Mouse (Mus musculus) lung, embryonic 15.5 days (tissue): Measurements from ENCODE around the gene Slc5a1. TPM values are rescaled to one million over a fixed set of nuclear protein-coding genes. Genes with fewer than 3 reads are reported as not detected.

Experiments used
- ATAC-seq: fragments of 200-750 bp; cut with Nextera tagmentation; 2 replicates; pipeline ENCODE4 v1.8.0; 2017; ENCODE audit warnings: moderate number of reproducible peaks, borderline replicate concordance; ENCODE audit not compliant: low FRiP score, low TSS enrichment; ENCODE audit errors: extremely low read depth
- H3K27ac ChIP-seq: fragments of 300-500 bp; sonication (generic); 2 replicates; pipeline ENCODE4 v1.5.1; 2015; ENCODE audit warnings: moderate library complexity, mild to moderate bottlenecking, inconsistent platforms
- H3K27me3 ChIP-seq: fragments of 300-500 bp; sonication (generic); 2 replicates; pipeline ENCODE4 v1.6.1; 2015; ENCODE audit warnings: inconsistent platforms
- H3K36me3 ChIP-seq: fragments of 300-500 bp; sonication (generic); 2 replicates; pipeline ENCODE4 v1.6.1; 2015; ENCODE audit warnings: inconsistent platforms
- H3K4me1 ChIP-seq: fragments of 300-500 bp; sonication (generic); 2 replicates; pipeline ENCODE4 v1.6.1; 2015; ENCODE audit warnings: inconsistent platforms
- H3K4me2 ChIP-seq: fragments of 300-500 bp; sonication (generic); 2 replicates; pipeline ENCODE4 v1.6.1; 2015; ENCODE audit warnings: inconsistent platforms, mild to moderate bottlenecking, moderate library complexity
- H3K4me3 ChIP-seq: fragments of 300-500 bp; sonication (generic); 2 replicates; pipeline ENCODE4 v1.5.1; 2015; ENCODE audit warnings: mild to moderate bottlenecking, inconsistent platforms
- H3K9ac ChIP-seq: fragments of 300-500 bp; sonication (generic); 2 replicates; pipeline ENCODE4 v1.6.1; 2015; ENCODE audit warnings: inconsistent platforms
- H3K9me3 ChIP-seq: fragments of 300-500 bp; sonication (generic); 2 replicates; pipeline ENCODE4 v1.6.1; 2016; ENCODE audit warnings: inconsistent platforms
- WGBS: fragments of 180-500 bp; shearing (Covaris S2); methylation state at CpG from one replicate; pipeline ENCODE4 v1.1.7; 2015; 5-methylcytosine and 5-hydroxymethylcytosine counted together
- polyA plus RNA-seq: library from polyadenylated mRNA; unstranded; fragments of >200 nt; fragmentation: Nextera tagmentation; extraction: Ambion mirVana; gene quantifications from 2 replicates; pipeline ENCODE4 v1.2.1, GENCODE M21; 2015

Slc5a1 gene
- polyA plus RNA-seq = 0.14 and 0.22 TPM in 2 replicates

DNA sequence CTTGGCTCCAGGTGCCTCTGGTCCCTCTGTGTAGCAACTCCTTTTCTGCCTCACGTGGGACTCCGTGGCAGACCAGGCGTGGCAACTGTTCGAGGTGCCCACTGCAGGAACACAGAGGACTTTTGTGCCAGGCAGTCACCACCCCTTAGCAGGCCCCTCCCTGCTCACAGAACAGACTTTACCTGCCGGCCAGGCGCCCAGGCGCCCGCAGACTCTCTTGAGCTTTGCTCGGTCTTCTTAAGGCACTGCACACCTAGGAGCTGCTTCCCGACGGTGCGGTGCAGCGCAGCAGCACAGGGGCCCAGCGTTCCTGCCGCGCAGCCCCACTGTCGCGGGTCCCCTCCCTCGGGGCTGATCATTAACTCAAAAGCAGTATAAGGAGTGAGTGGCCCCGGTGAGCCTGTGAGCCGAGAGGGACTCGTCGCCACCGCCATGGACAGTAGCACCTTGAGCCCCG, at the start of gene Slc5a1:
Gene Slc5a1, plus strand, starts transcription at position 195 of the 457 bp plus-strand sequence.
- peaks cover 36% of the 10 kb centered on the region for H3K27me3 ChIP-seq
- WGBS = 12% methylated on average over 25 of the region's 25 CpGs
- ATAC-seq = 0 out of 2 replicates have a peak, but pooled peaks have one; percentile 46
- H3K4me1 ChIP-seq = no peaks in the 10 kb centered on the region
- H3K27ac ChIP-seq = no peak within 1 kb of the TSS
- peak within 1 kb of the TSS; percentile 42 for H3K4me2 ChIP-seq
- no peak within 1 kb of the TSS for H3K9ac ChIP-seq
- H3K36me3 ChIP-seq = no peaks in the 10 kb centered on the region
- H3K4me3 ChIP-seq = peak within 1 kb of the TSS; percentile 8; the same call in 1 of the 2 replicates
- H3K9me3 ChIP-seq = no peaks in the 10 kb centered on the region

DNA sequence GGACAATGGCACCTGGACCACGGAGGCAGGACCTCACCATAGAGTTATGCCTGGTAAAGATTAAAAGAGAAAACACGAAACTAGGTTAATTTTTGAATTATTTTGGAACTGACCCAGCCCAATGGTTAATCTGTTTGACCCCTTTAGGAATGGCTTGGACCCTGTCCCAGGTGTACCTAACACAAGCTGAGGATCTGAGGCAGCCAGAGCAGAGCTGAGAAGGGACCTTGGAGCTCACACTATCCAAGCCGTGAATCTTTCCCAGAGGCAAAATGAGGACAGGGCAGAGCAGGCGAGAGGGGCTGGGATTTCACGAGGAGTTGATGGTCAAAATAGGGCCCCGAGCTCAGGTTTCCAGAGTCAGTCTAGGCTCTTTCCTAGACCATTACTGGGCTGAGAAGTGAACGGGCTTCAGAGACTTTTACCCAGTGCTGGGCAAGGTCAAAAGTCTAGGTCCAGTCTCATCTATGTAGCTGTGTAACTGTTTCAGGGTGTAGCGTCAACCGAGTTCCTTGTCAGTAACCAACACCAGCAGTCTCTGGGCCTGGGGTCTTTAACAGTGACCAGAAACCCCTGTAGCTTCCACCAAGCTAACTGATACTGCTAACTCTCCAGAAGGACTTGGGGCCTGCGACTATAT, 47.8 kb upstream of the Slc5a1 start:
- Histone ChIP-seq H3K4me2 (no peak overlapping the region), H3K27me3 (no peaks in the 10 kb centered on the region), H3K9ac (no peak overlapping the region), H3K9me3 (no peaks in the 10 kb centered on the region), H3K4me1 (no peaks in the 10 kb centered on the region), H3K4me3 (no peak overlapping the region), H3K27ac (no peak overlapping the region), H3K36me3 (no peaks in the 10 kb centered on the region)
- ATAC-seq = no peak
- 77% methylated on average over 10 of the region's 10 CpGs for WGBS

DNA sequence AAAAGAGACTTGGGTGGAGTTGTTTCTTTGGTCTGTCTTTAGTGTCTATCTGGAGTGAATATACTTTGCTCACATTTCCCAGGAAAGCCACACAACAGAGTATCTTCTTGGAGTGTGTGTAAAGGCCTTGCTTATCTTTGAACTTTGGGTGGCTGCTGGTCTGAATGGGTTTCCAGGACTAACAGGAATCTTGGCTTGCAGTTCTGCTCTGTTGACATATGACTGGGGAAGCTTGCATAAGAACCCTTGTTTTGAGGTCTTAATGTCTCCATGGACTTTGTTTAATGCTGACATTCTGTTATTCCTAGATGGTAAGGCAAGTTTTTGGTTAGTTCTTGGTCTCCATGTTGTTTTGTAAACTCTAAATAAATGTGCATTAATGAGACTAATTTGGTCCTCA, 33.9 kb upstream of the Slc5a1 start:
- no peak overlapping the region for H3K9ac ChIP-seq
- no peak for ATAC-seq
- no peaks in the 10 kb centered on the region for H3K9me3 ChIP-seq

DNA sequence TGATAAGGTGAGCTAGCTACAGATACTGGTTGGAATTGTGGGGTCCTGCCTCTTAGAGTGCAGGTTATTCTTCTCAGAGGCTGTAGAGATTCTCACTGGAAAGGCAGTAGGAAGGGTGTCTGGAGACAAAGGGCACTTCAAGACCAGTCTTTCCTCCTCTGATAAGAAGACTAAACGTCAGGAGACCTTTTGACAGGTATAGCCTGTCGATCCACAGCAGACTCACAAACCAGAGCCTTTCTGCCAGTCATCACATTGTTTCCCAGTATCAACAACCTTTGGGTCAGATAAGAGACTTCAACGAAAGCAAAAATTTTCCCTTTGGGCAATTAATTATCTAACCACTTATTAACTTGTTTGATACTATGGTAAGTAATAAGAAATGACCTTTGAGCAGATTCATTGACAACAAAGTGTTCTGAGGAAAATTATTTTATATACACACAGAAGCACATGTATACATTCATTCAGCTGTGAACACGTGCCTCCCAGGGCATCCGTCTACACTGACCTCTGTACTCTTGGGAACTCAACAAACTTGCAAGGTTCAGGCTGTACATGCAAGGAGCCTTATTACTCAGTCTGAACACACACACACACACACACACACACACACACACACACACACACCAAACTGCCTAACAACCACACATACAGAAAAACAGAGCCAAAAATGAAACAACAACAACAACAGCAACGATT, 27.4 kb upstream of the Slc5a1 start:
- Histone ChIP-seq H3K27ac (no peak overlapping the region), H3K9me3 (no peaks in the 10 kb centered on the region), H3K4me3 (no peak overlapping the region), H3K4me2 (no peak overlapping the region), H3K27me3 (no peaks in the 10 kb centered on the region), H3K4me1 (no peaks in the 10 kb centered on the region), H3K36me3 (no peaks in the 10 kb centered on the region), H3K9ac (no peak overlapping the region)
- no peak for ATAC-seq
- 49% methylated on average over 6 of the region's 6 CpGs for WGBS

More for the DNA sequence above, 33.9 kb upstream of the Slc5a1 start:
- H3K27me3 ChIP-seq = no peaks in the 10 kb centered on the region
- H3K4me3 ChIP-seq = no peak overlapping the region
- no peak overlapping the region for H3K4me2 ChIP-seq
- H3K4me1 ChIP-seq = no peaks in the 10 kb centered on the region
- H3K36me3 ChIP-seq = no peaks in the 10 kb centered on the region
- H3K27ac ChIP-seq = no peak overlapping the region

DNA sequence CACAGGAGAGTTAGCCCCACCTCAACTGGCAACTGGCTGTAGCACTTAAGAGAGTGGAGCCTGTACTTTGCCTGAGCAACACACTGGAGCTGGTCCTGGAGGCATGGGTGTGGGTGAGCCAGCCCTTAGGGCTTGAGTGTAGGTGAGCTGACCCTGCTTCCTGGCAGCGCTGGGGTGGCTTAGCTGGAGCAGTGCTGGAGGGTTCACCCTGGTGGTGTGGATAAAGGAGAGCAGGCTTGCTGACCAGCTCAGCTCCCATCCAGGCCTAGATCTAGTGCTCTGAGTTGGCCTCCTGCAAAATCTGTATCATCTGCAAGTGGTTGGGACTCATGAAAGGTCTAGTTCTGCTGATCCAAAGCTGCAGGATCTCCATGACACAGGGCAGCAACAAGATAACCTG, 21.1 kb upstream of the Slc5a1 start:
- Histone ChIP-seq H3K4me1 (no peaks in the 10 kb centered on the region), H3K4me3 (no peak overlapping the region), H3K27ac (no peak overlapping the region), H3K9ac (no peak overlapping the region), H3K4me2 (no peak overlapping the region), H3K36me3 (no peaks in the 10 kb centered on the region), H3K27me3 (no peaks in the 10 kb centered on the region), H3K9me3 (no peaks in the 10 kb centered on the region)
- ATAC-seq = no peak
- WGBS = 81% methylated on average over 1 of the region's 1 CpGs

DNA sequence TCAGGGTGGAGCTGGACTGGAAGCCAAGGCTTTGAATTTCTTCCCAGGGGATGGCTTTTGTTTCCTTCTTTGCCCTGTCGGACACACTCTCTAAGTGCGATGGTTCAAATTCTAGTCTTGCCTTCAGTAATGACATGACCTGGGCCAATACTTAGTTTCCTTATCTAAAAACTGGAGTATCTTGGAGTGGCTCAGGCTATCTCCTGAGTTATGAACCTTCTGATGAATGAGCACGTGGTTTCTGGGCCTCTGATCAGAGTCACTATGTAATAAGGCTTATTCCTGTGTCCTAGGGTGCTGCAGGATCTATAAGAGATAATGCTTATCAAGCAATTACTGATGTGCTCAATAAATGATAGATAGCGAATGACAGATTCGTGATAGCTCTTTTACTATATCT, 19.4 kb upstream of the Slc5a1 start:
- Histone ChIP-seq H3K4me2 (no peak overlapping the region), H3K36me3 (no peaks in the 10 kb centered on the region), H3K4me1 (no peaks in the 10 kb centered on the region), H3K27me3 (no peaks in the 10 kb centered on the region), H3K4me3 (no peak overlapping the region), H3K9ac (no peak overlapping the region), H3K27ac (no peak overlapping the region), H3K9me3 (no peaks in the 10 kb centered on the region)
- 76% methylated on average over 5 of the region's 5 CpGs for WGBS
- ATAC-seq = no peak

DNA sequence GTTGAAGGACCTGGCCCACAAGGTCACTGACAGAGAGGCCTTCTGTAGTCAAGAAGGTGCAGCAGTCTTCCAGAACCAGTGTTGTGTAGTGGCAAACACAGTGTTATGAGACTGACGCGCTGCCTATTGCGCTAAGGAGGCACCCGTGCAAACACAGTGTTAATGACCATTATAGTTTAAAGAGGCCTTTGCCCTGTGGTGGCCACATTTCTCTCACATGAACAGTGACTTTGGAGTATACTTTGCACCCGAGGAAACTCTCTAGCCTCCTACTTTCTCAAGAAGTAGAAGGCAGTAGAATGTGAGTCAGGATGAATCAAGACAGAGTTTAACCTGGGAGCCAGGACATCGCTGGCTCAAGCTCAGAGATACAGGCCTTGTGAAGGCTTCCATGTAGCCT, 12.7 kb upstream of the Slc5a1 start:
- H3K36me3 ChIP-seq = no peaks in the 10 kb centered on the region
- H3K9ac ChIP-seq = no peak overlapping the region
- ATAC-seq = no peak
- 80% methylated on average over 6 of the region's 6 CpGs for WGBS
- no peak overlapping the region for H3K4me3 ChIP-seq
- no peaks in the 10 kb centered on the region for H3K4me1 ChIP-seq
- H3K27ac ChIP-seq = no peak overlapping the region
- H3K9me3 ChIP-seq = no peaks in the 10 kb centered on the region
- no peak overlapping the region for H3K4me2 ChIP-seq
- H3K27me3 ChIP-seq = no peaks in the 10 kb centered on the region

DNA sequence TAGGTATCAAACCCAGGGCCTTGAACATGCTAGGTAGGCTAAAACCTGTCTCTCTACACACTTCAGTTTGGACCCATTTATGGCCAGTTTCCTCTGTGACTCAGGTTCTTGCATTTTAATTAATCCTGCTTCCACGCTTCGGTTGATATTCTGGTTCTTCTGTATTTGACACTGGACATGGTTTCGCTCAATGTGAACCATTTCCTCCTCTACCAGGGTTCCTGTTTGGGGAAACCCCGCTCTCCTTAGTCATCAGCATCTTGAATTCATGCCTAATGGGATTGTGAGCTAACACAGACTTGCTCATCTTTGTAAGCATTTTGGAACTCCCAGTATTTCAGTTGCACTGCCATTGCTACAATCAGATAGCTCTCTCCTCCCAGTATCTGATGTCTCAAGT, 8.7 kb upstream of the Slc5a1 start:
- Histone ChIP-seq H3K4me2 (no peak overlapping the region), H3K4me3 (no peak overlapping the region), H3K9me3 (no peaks in the 10 kb centered on the region), H3K9ac (no peak overlapping the region), H3K27ac (no peak overlapping the region), H3K27me3 (no peaks in the 10 kb centered on the region), H3K4me1 (no peaks in the 10 kb centered on the region), H3K36me3 (no peaks in the 10 kb centered on the region)
- 81% methylated on average over 4 of the region's 4 CpGs for WGBS
- ATAC-seq = no peak

DNA sequence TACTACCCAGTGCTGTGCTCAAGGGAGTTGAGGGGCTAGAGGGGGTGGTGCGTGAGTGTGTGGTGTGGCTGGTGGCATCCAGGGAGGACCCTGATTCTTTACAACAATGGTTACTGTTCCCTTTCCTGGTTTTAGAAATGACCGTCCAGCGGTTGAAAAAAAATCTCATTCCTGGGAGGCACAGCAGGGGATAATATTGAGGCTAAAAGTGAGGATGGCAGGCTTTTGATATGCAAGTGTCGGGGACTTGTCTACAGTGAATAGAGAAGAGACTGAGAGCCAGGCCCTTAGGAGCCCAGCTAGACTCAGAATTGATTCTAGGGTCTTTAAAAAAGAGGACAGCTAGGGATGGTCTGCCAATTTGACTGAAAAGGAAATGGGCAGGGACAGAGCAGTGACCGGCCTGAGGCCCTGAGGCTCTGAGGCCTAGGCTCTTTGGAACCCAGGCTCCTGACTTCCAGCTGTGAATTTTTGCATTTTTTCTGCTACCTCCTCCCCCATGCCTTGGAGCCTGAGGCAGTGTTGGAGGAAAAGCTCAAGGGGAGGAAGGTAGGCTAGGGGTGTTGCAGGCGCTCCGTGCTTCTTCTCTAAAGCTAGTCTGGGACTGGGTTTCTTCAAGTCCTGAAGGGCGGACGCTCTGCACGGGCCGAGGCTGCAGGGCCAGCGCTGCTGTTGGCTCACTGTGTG, 1.5 kb upstream of the Slc5a1 start:
- Histone ChIP-seq H3K9me3 (no peaks in the 10 kb centered on the region), H3K4me2 (no peak overlapping the region), H3K4me1 (no peaks in the 10 kb centered on the region), H3K4me3 (no peak overlapping the region), H3K27me3 (peaks cover 36% of the 10 kb centered on the region), H3K36me3 (no peaks in the 10 kb centered on the region), H3K27ac (no peak overlapping the region), H3K9ac (no peak overlapping the region)
- WGBS = 53% methylated on average over 12 of the region's 12 CpGs
- no peak for ATAC-seq

DNA sequence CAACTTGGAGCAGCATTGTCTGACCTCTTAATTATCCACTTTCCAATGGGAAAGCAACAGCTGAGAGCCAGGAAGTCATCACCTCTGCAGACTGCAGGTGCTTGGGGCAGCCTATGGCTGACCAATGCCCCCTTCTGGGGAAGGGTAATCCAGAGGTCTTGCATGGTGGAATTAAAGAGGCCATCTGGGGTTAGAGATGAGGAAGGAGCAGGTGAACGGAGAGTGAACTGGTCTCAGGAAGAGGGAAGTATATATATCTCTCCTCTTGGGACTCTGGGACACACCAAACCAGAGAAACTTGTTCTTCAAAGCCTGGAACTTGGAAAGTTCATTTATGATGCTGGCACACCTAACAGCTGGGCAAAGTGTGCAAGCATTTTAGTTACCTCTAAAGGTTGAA, 857 bp downstream of the Slc5a1 start:
- no peak overlapping the region for H3K27ac ChIP-seq

DNA sequence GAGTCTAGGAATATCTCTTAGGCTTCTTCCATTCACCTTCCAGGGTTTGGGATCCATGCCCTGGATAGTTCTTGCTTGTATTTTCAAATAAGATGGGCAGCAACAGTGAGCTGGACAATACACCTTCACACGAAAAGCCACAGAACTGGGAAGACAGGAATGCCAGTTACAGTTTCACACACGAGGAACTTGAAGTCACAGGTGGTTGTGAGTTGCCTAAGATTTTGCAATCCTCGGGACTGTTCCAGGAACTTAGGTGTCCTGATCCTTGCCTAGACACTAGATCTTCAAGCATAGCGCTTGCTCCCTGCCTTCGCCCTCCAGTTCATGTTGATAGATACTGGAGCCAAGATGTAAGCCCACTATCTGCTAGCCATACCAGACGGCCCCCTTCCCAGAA, 1.6 kb downstream of the Slc5a1 start:
- Histone ChIP-seq H3K27ac (no peak overlapping the region), H3K9ac (no peak overlapping the region), H3K9me3 (no peaks in the 10 kb centered on the region), H3K27me3 (peaks cover 36% of the 10 kb centered on the region), H3K36me3 (no peaks in the 10 kb centered on the region), H3K4me1 (no peaks in the 10 kb centered on the region), H3K4me2 (no peak overlapping the region), H3K4me3 (no peak overlapping the region)
- no peak for ATAC-seq
- 60% methylated on average over 6 of the region's 6 CpGs for WGBS

More for the DNA sequence above, 857 bp downstream of the Slc5a1 start:
- no peak overlapping the region for H3K4me3 ChIP-seq
- no peaks in the 10 kb centered on the region for H3K36me3 ChIP-seq
- H3K4me1 ChIP-seq = no peaks in the 10 kb centered on the region
- no peaks in the 10 kb centered on the region for H3K9me3 ChIP-seq
- H3K4me2 ChIP-seq = 0 out of 2 replicates have a peak overlapping the region, but pooled peaks have one; percentile 42
- 37% methylated on average over 1 of the region's 1 CpGs for WGBS
- H3K27me3 ChIP-seq = peaks cover 36% of the 10 kb centered on the region
- no peak for ATAC-seq
- H3K9ac ChIP-seq = no peak overlapping the region

DNA sequence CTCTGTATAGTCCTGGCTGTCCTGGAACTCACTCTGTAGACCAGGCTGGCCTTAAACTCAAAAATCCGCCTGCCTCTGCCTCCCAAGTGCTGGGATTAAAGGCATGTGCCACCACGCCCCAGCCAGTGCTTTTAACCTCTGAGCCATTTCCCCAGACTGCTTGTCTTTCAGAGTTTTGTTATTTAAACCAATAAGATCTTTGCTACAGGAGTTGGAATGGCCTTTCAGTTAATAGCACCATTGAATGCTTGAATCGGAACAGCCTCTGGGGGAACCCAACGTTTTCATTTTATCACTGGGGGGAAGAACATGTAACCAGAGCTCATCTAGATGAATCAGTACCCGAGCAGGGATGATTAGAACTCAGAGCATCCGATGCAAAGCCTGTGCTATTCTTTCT, 3.0 kb downstream of the Slc5a1 start:
- Histone ChIP-seq H3K36me3 (no peaks in the 10 kb centered on the region), H3K9me3 (no peaks in the 10 kb centered on the region), H3K4me2 (no peak overlapping the region), H3K27ac (no peak overlapping the region), H3K4me1 (no peaks in the 10 kb centered on the region), H3K9ac (no peak overlapping the region), H3K4me3 (no peak overlapping the region), H3K27me3 (peaks cover 36% of the 10 kb centered on the region)
- ATAC-seq = no peak
- 73% methylated on average over 6 of the region's 6 CpGs for WGBS
